Mouse (Mus musculus): ENCODE measurements around the gene Epyc.

- TF ChIP-seq GATA1 (IDR thresholded peaks at IDR 0.05; ENCODE audit: borderline replicate concordance, low read length): no peak
- no peak for TF ChIP-seq FLI1 (IDR thresholded peaks at IDR 0.05; ENCODE audit: low read length)
These were observed 6.5 kb downstream of the Epyc start for GRCm38 (mm10) chr10:97650334-97650733.
